In the genomic region with DNA sequence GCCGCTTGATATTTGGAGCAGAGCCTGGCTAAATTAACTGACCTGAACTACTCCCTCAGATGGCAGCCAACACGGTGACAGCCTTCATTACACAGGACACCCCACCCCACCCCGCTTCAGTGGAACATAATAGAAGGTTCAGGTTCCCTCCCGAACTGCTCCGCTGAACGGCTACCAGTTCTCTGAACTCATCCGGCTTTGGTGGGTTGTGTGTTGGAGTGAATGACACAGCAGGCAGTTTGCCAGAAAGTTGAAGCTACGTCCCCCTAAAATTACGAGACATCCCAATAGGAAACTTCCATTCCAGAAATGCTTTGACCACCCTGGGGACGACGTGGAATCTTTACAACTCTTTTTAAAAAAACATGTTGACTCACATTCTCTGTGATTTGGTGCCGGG, we compare ENCODE assay signal across 12 mouse cellular contexts. TPM values are rescaled to one million over a fixed set of nuclear protein-coding genes. Genes with fewer than 3 reads are reported as not detected.
DNase-seq lines count a peak whose midpoint lies in the region; ATAC-seq and TF ChIP-seq lines count a peak whose summit lies in the region.
"Had no signal": no experiment of that assay in that cellular context is flagged by ENCODE, and none has a peak within 500 bp of the region (broad histone marks: within the 10 kb centered on the region; RNA-seq: fewer than 3 reads in every experiment).

No protein-coding gene starts in this region.

- WGBS in forebrain, embryonic 10.5 days: 65% methylated on average over 12 of the region's 12 CpGs
- 48% methylated on average over 12 of the region's 12 CpGs for WGBS in forebrain, embryonic 11.5 days
- 59% methylated on average over 12 of the region's 12 CpGs for WGBS in kidney, adult 2 months
- 30% methylated on average over 12 of the region's 12 CpGs for WGBS in forebrain, embryonic 13.5 days

- peaks cover 39% of the 10 kb centered on the region for H3K4me1 ChIP-seq in forebrain, embryonic 10.5 days
- H3K4me1 ChIP-seq in forebrain, embryonic 11.5 days (replicated peaks; ENCODE audit: control insufficient read depth, insufficient read depth, low read length): 0 out of 2 replicates have a peak, but pooled peaks cover 3% of the 10 kb centered on the region
- H3K4me1 ChIP-seq in kidney, adult 2 months (ENCODE audit: control insufficient read depth, insufficient read depth, low read length): no peaks in the 10 kb centered on the region
- H3K4me1 ChIP-seq in forebrain, embryonic 13.5 days: peaks cover 40% of the 10 kb centered on the region

- no peak for TF ChIP-seq CTCF in kidney, adult 2 months (conservative IDR thresholded peaks at IDR 0.05; ENCODE audit: insufficient read depth, insufficient read length, low read depth, low read length)

- no peak overlapping the region for H3K9ac ChIP-seq in forebrain, embryonic 11.5 days (ENCODE audit: low read length)
- H3K9ac ChIP-seq in forebrain, embryonic 13.5 days: no peak overlapping the region

- TF ChIP-seq POLR2A in kidney, adult 2 months (IDR thresholded peaks at IDR 0.05; ENCODE audit: low read depth, low read length): no peak

- peaks cover 5% of the 10 kb centered on the region; the same call in 1 of the 2 replicates for H3K9me3 ChIP-seq in forebrain, embryonic 10.5 days
- H3K9me3 ChIP-seq in forebrain, embryonic 11.5 days (ENCODE audit: control insufficient read depth, low read length): no peaks in the 10 kb centered on the region
- H3K9me3 ChIP-seq in forebrain, embryonic 13.5 days (replicated peaks): no peaks in the 10 kb centered on the region; the same call in 1 of the 2 replicates
- H3K9me3 ChIP-seq: G1E had no signal

- 0 out of 2 replicates have a peak overlapping the region, but pooled peaks have one; percentile 4 for H3K27ac ChIP-seq in forebrain, embryonic 10.5 days
- H3K27ac ChIP-seq in forebrain, embryonic 11.5 days (ENCODE audit: low read depth, low read length): no peak overlapping the region
- H3K27ac ChIP-seq in kidney, adult 2 months (ENCODE audit: insufficient read depth, low read depth, low read length): no peak overlapping the region
- H3K27ac ChIP-seq in forebrain, embryonic 13.5 days: no peak overlapping the region
- H3K27ac ChIP-seq: stomach, postnatal 0 days had no signal

- peaks cover 14% of the 10 kb centered on the region for H3K36me3 ChIP-seq in forebrain, embryonic 10.5 days (replicated peaks)
- H3K36me3 ChIP-seq in forebrain, embryonic 11.5 days (ENCODE audit: control insufficient read depth, insufficient read depth, low read length): no peaks in the 10 kb centered on the region; the same call in 1 of the 2 replicates
- H3K36me3 ChIP-seq in kidney, adult 2 months (ENCODE audit: control insufficient read depth, insufficient read depth, low read length): no peaks in the 10 kb centered on the region
- H3K36me3 ChIP-seq in forebrain, embryonic 13.5 days (ENCODE audit: poor library complexity, severe bottlenecking): peaks cover 7% of the 10 kb centered on the region

- ATAC-seq in forebrain, embryonic 11.5 days (replicated peaks; ENCODE audit: low FRiP score): no peak
- peak; percentile 77; the same call in 1 of the 2 replicates for ATAC-seq in forebrain, embryonic 13.5 days
- ATAC-seq in cerebellum, adult (ENCODE audit: insufficient number of reproducible peaks, low FRiP score, low TSS enrichment): no peak

- H3K27me3 ChIP-seq in forebrain, embryonic 10.5 days (ENCODE audit: poor library complexity, severe bottlenecking): no peaks in the 10 kb centered on the region
- no peaks in the 10 kb centered on the region for H3K27me3 ChIP-seq in forebrain, embryonic 11.5 days (ENCODE audit: control insufficient read depth, insufficient read depth, low read length)
- H3K27me3 ChIP-seq in kidney, adult 2 months (replicated peaks; ENCODE audit: control insufficient read depth, insufficient read depth, low read length): no peaks in the 10 kb centered on the region
- no peaks in the 10 kb centered on the region for H3K27me3 ChIP-seq in forebrain, embryonic 13.5 days

- H3K4me3 ChIP-seq in forebrain, embryonic 10.5 days: no peak overlapping the region
- no peak overlapping the region for H3K4me3 ChIP-seq in forebrain, embryonic 11.5 days (ENCODE audit: low read depth, low read length)
- H3K4me3 ChIP-seq in kidney, adult 2 months (ENCODE audit: insufficient read depth, low read depth, low read length): no peak overlapping the region
- H3K4me3 ChIP-seq in forebrain, embryonic 13.5 days: no peak overlapping the region

- no peak overlapping the region for H3K4me2 ChIP-seq in forebrain, embryonic 11.5 days (ENCODE audit: low read depth, low read length, severe bottlenecking)
- H3K4me2 ChIP-seq in forebrain, embryonic 13.5 days: peak overlapping the region; percentile 33

- DNase-seq in forebrain, embryonic 10.5 days (ENCODE audit: extremely low spot score, low spot score): no peak
- no peak for DNase-seq in forebrain, embryonic 11.5 days (ENCODE audit: low spot score)
- peak; percentile 28 for DNase-seq in kidney, postnatal 10 days
- DNase-seq in kidney, adult 2 months: no peak
- peak; percentile 16 for DNase-seq in skeletal muscle tissue, adult 2 months (ENCODE audit: low read depth, low spot score)
- no peak for DNase-seq in ovary, adult 18-20 months (ENCODE audit: low spot score)
- DNase-seq: lung, postnatal 10 days; midbrain, embryonic 14.5 days had no signal

RNA-seq across cellular contexts. Expression of a gene that starts 53.8 kb away (rescaled TPM):
- polyA plus RNA-seq in forebrain, embryonic 10.5 days (2016; fragmentation: Nextera tagmentation; extraction: Ambion mirVana): 54.1 and 58.0 TPM in 2 replicates
- polyA plus RNA-seq in forebrain, embryonic 11.5 days (2014; fragmentation: Nextera tagmentation; extraction: Ambion mirVana): 65.0 and 69.3 TPM in 2 replicates
- 59.0 and 61.2 TPM in 2 replicates for polyA plus RNA-seq in kidney, adult 2 months (2012; rRNA removed)
- polyA plus RNA-seq in forebrain, embryonic 13.5 days (2015; fragmentation: Nextera tagmentation; extraction: Ambion mirVana): 69.0 and 72.6 TPM in 2 replicates

Comparison
In these comparisons a context has a peak if more than half of its experiments do, and no peak if none do; other contexts are left out.
1. DNase-seq: peak in kidney, postnatal 10 days (single experiment) and skeletal muscle tissue, adult 2 months (single experiment); none in forebrain, embryonic 10.5 days (single experiment), forebrain, embryonic 11.5 days (single experiment), kidney, adult 2 months (single experiment) and ovary, adult 18-20 months (single experiment).